Mouse (Mus musculus) erythroblast, embryonic 14.5 days (primary cell): ENCODE results near the gene Cyp2d26. TPM values are rescaled to one million over a fixed set of nuclear protein-coding genes. Genes with fewer than 3 reads are reported as not detected.

Experiments used
- H3K27me3 ChIP-seq: 2 replicates; pipeline ENCODE4 v1.6.1; 2012; ENCODE audit warnings: inconsistent platforms; ENCODE audit not compliant: control insufficient read depth
- H3K36me3 ChIP-seq: 2 replicates; pipeline ENCODE4 v1.6.1; 2012; ENCODE audit warnings: mild to moderate bottlenecking, inconsistent platforms; ENCODE audit not compliant: control insufficient read depth
- H3K4me1 ChIP-seq: 2 replicates; pipeline ENCODE4 v1.6.1; 2012; ENCODE audit warnings: inconsistent platforms; ENCODE audit not compliant: control insufficient read depth
- H3K4me3 ChIP-seq: replicated peaks from 2 replicates; pipeline ENCODE3; 2012; ENCODE audit warnings: moderate library complexity, mild to moderate bottlenecking, inconsistent platforms
- H3K9me3 ChIP-seq: 2 replicates; pipeline ENCODE4 v1.6.1; 2012; ENCODE audit warnings: low read length, inconsistent platforms, mixed read lengths; ENCODE audit not compliant: control insufficient read depth
- GATA1 ChIP-seq: IDR thresholded peaks from 2 replicates; pipeline ENCODE4 v1.6.1; 2012; ENCODE audit warnings: low read length, inconsistent platforms, mixed read lengths
- TAL1 ChIP-seq: IDR thresholded peaks from 3 replicates; pipeline ENCODE4 v1.6.1; 2012; ENCODE audit warnings: low read length, inconsistent platforms, mixed read lengths
- polyA plus RNA-seq: library from polyadenylated mRNA; stranded (reverse); fragments of >175 nt; gene quantifications from 2 replicates; pipeline ENCODE4 v1.2.3, GENCODE M21; 2012

The Cyp2d26 gene
- polyA plus RNA-seq, 1 experiment = not detected

- Histone ChIP-seq H3K36me3 (no peaks in the 10 kb centered on the region), H3K4me1 (no peaks in the 10 kb centered on the region), H3K27me3 (no peaks in the 10 kb centered on the region), H3K9me3 (no peaks in the 10 kb centered on the region), H3K4me3 (no peak overlapping the region)
- no peak for TF ChIP-seq GATA1
- TF ChIP-seq TAL1 = no peak
Measured at GRCm38 (mm10) chr15:82765943-82766342, 28.2 kb downstream of the Cyp2d26 start.

GRCm38 (mm10) chr15:82764881-82765280, 29.2 kb downstream of the Cyp2d26 start:
- Histone ChIP-seq H3K36me3 (no peaks in the 10 kb centered on the region), H3K4me1 (no peaks in the 10 kb centered on the region), H3K9me3 (no peaks in the 10 kb centered on the region), H3K27me3 (no peaks in the 10 kb centered on the region), H3K4me3 (no peak overlapping the region)
- no peak for TF ChIP-seq TAL1
- no peak for TF ChIP-seq GATA1

GRCm38 (mm10) chr15:82763631-82764420, 30.3 kb downstream of the Cyp2d26 start, which contains the start of gene Cyp2d40:
Gene Cyp2d40, minus strand, starts transcription at chr15:82764183.
- H3K4me3 ChIP-seq = no peak within 1 kb of the TSS
- H3K4me1 ChIP-seq = no peaks in the 10 kb centered on the region

GRCm38 (mm10) chr15:82748141-82748540, 46.0 kb downstream of the Cyp2d26 start:
- TF ChIP-seq TAL1 = no peak
- TF ChIP-seq GATA1 = no peak
- no peaks in the 10 kb centered on the region for H3K4me1 ChIP-seq
- peaks cover 18% of the 10 kb centered on the region for H3K9me3 ChIP-seq
- no peaks in the 10 kb centered on the region for H3K27me3 ChIP-seq
- H3K4me3 ChIP-seq = no peak overlapping the region
- H3K36me3 ChIP-seq = no peaks in the 10 kb centered on the region

More at GRCm38 (mm10) chr15:82763631-82764420, 30.3 kb downstream of the Cyp2d26 start, which contains the start of gene Cyp2d40:
- H3K27me3 ChIP-seq = no peaks in the 10 kb centered on the region
- H3K9me3 ChIP-seq = no peaks in the 10 kb centered on the region
- no peak for TF ChIP-seq GATA1
- TF ChIP-seq TAL1 = no peak
- H3K36me3 ChIP-seq = no peaks in the 10 kb centered on the region

- TF ChIP-seq TAL1 = no peak
- no peak for TF ChIP-seq GATA1
- no peaks in the 10 kb centered on the region for H3K4me1 ChIP-seq
- H3K36me3 ChIP-seq = no peaks in the 10 kb centered on the region
- H3K9me3 ChIP-seq = peaks cover 18% of the 10 kb centered on the region
- no peaks in the 10 kb centered on the region for H3K27me3 ChIP-seq
- no peak overlapping the region for H3K4me3 ChIP-seq
Measured at GRCm38 (mm10) chr15:82747516-82747915, 46.6 kb downstream of the Cyp2d26 start.

Other genes with a start within 250 kb of the Cyp2d26 start
- not detected in 2 replicates for gene Cyp2d12, start 239.2 kb downstream of the Cyp2d26 start, polyA plus RNA-seq
- not detected in 2 replicates for gene Cyp2d34, start 173.3 kb downstream of the Cyp2d26 start, polyA plus RNA-seq
- not detected in 2 replicates for gene Cyp2d40, start 30.1 kb downstream of the Cyp2d26 start, polyA plus RNA-seq
- 0.94 and 0.95 TPM in 2 replicates for gene Tcf20, start 193.6 kb upstream of the Cyp2d26 start, polyA plus RNA-seq
- gene Nfam1, start 239.0 kb upstream of the Cyp2d26 start, polyA plus RNA-seq = 0.04 and 0.05 TPM in 2 replicates